In the genomic region with DNA sequence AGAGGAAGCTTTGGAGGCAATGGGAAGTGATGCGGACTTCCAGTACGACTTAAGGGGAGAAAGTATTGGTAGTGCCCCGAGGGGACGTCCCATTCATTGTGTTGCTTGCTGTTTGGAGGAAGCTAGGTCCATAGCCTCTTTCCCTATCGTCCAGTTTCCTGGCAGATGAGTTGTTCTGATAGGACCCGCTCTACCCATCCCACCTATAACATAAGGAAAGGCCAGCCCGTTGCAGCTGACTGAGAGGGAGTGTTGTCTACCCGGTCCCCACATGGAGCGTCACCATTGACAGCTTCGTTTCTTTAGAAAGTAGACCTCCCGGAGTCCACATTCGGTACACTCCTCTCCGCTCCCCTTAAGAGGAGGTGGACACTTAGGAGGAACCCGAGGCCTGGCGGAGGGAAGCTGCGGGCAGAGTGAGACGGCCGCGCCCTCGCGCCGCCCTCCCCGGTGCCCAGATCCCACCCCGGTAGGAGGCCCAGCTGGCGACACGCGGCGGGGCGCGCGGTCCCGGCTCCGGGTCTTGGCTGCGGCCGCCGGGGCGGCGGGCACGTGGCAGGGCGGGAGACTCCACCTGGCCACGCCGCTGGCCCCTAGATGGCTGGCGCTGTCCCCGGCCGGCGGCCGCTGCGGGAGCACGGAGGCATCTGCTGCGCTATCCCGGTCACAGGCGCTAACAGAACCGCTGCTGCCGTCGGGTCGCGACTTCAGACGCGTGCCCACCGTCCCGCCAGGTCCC, we compare ENCODE assay signal across 8 mouse cellular contexts.
DNase-seq lines count a peak whose midpoint lies in the region; ATAC-seq and TF ChIP-seq lines count a peak whose summit lies in the region.

No protein-coding gene starts in this region.

- 0 out of 2 replicates have a peak, but pooled peaks cover 10% of the 10 kb centered on the region for H3K4me1 ChIP-seq in hindbrain, postnatal 0 days (ENCODE audit: insufficient read depth, low read length)
- H3K4me1 ChIP-seq in liver, adult 2 months (ENCODE audit: control insufficient read depth, insufficient read depth, low read length) = peaks cover 11% of the 10 kb centered on the region
- peaks cover 14% of the 10 kb centered on the region for H3K4me1 ChIP-seq in midbrain, embryonic 16.5 days (ENCODE audit: control insufficient read depth, insufficient read depth, low read length)
- no peaks in the 10 kb centered on the region for H3K4me1 ChIP-seq in stomach, embryonic 15.5 days

- H3K27ac ChIP-seq in hindbrain, postnatal 0 days = no peak overlapping the region
- H3K27ac ChIP-seq in liver, adult 2 months (replicated peaks; ENCODE audit: insufficient read depth, low read depth, low read length) = peak overlapping the region; percentile 60
- H3K27ac ChIP-seq in midbrain, embryonic 16.5 days (ENCODE audit: low read length) = no peak overlapping the region
- peak overlapping the region; percentile 64; the same call in 1 of the 2 replicates for H3K27ac ChIP-seq in stomach, embryonic 15.5 days

- under 1% methylated on average over 42 of the region's 61 CpGs for WGBS in hindbrain, postnatal 0 days
- whole genome bisulfite sequencing in liver, adult 2 months = 2% methylated on average over 61 of the region's 61 CpGs
- WGBS in midbrain, embryonic 16.5 days = 1% methylated on average over 33 of the region's 61 CpGs
- WGBS in stomach, embryonic 15.5 days = 1% methylated on average over 61 of the region's 61 CpGs

- peak overlapping the region; percentile 96 for H3K4me2 ChIP-seq in hindbrain, postnatal 0 days (ENCODE audit: low read depth, low read length)
- H3K4me2 ChIP-seq in midbrain, embryonic 16.5 days (ENCODE audit: low read length) = peak overlapping the region; percentile 88
- H3K4me2 ChIP-seq in stomach, embryonic 15.5 days = peak overlapping the region; percentile 82

- peak; percentile 73 for ATAC-seq in hindbrain, postnatal 0 days
- ATAC-seq in midbrain, embryonic 16.5 days = peak; percentile 80
- peak; percentile 81 for ATAC-seq in stomach, embryonic 15.5 days (ENCODE audit: insufficient read depth, low FRiP score, low read depth)

- H3K27me3 ChIP-seq in hindbrain, postnatal 0 days (ENCODE audit: insufficient read depth, low read length) = no peaks in the 10 kb centered on the region
- no peaks in the 10 kb centered on the region for H3K27me3 ChIP-seq in liver, adult 2 months (ENCODE audit: control insufficient read depth, insufficient read depth, low read length)
- peaks cover 16% of the 10 kb centered on the region for H3K27me3 ChIP-seq in midbrain, embryonic 16.5 days (ENCODE audit: control insufficient read depth, insufficient read depth, low read depth, low read length)
- no peaks in the 10 kb centered on the region for H3K27me3 ChIP-seq in stomach, embryonic 15.5 days (replicated peaks)

- H3K9me3 ChIP-seq in hindbrain, postnatal 0 days (ENCODE audit: low read length) = no peaks in the 10 kb centered on the region
- 0 out of 2 replicates have a peak, but pooled peaks cover 3% of the 10 kb centered on the region for H3K9me3 ChIP-seq in midbrain, embryonic 16.5 days (replicated peaks; ENCODE audit: control insufficient read depth, low read length, poor library complexity, severe bottlenecking)
- H3K9me3 ChIP-seq in stomach, embryonic 15.5 days = no peaks in the 10 kb centered on the region

- intact Hi-C loops in gastrocnemius, postnatal 14 days (cut with DNase I; ENCODE audit: low total_unique reads) = no loop called here

- H3K4me3 ChIP-seq in hindbrain, postnatal 0 days (ENCODE audit: low read length) = peak overlapping the region; percentile 92
- peak overlapping the region; percentile 65 for H3K4me3 ChIP-seq in liver, adult 2 months (ENCODE audit: insufficient read depth, low read depth, low read length)
- peak overlapping the region; percentile 96 for H3K4me3 ChIP-seq in midbrain, embryonic 16.5 days (ENCODE audit: low read depth, low read length)
- peak overlapping the region; percentile 98 for H3K4me3 ChIP-seq in stomach, embryonic 15.5 days (replicated peaks)

- TF ChIP-seq POLR2A in liver, adult 2 months (IDR thresholded peaks at IDR 0.05; ENCODE audit: extremely low read depth, insufficient read depth, low read length) = 0 out of 2 replicates have a peak, but pooled peaks have one; percentile 16

- H3K36me3 ChIP-seq in hindbrain, postnatal 0 days (ENCODE audit: insufficient read depth, low read length) = no peaks in the 10 kb centered on the region
- no peaks in the 10 kb centered on the region for H3K36me3 ChIP-seq in liver, adult 2 months (ENCODE audit: control insufficient read depth, insufficient read depth, low read length)
- no peaks in the 10 kb centered on the region for H3K36me3 ChIP-seq in midbrain, embryonic 16.5 days (ENCODE audit: control insufficient read depth, insufficient read depth, low read length)
- no peaks in the 10 kb centered on the region for H3K36me3 ChIP-seq in stomach, embryonic 15.5 days

- peaks cover 10% of the 10 kb centered on the region; the same call in 1 of the 2 replicates for H3K79me2 ChIP-seq in liver, adult 2 months (ENCODE audit: control insufficient read depth, insufficient read depth, low read length)

- peak overlapping the region; percentile 17; the same call in 1 of the 2 replicates for H3K9ac ChIP-seq in hindbrain, postnatal 0 days (replicated peaks; ENCODE audit: low read length)
- H3K9ac ChIP-seq in liver, adult 2 months (ENCODE audit: low read depth, low read length) = peak overlapping the region; percentile 61
- H3K9ac ChIP-seq in midbrain, embryonic 16.5 days (ENCODE audit: low read depth, low read length) = peak overlapping the region; percentile 87
- H3K9ac ChIP-seq in stomach, embryonic 15.5 days = peak overlapping the region; percentile 20; the same call in 1 of the 2 replicates

- peak; percentile 47 to 49 for DNase-seq in layer of hippocampus, adult 8-10 months (ENCODE audit: low spot score in 2 of 2)
- DNase-seq in layer of hippocampus, adult 11-12 months (ENCODE audit: low spot score) = no peak
- DNase-seq in cerebellum, adult 9-10 months = peak; percentile 78
- peak; percentile 79 for DNase-seq in gastrocnemius, postnatal 14 days
- no peak for DNase-seq in hindbrain, postnatal 0 days (ENCODE audit: low spot score)
- DNase-seq in liver, adult 2 months (ENCODE audit: extremely low read depth, low read depth, low spot score) = peak; percentile 52

- no peak for TF ChIP-seq CTCF in hindbrain, postnatal 0 days (IDR thresholded peaks at IDR 0.05; ENCODE audit: low read depth)
- TF ChIP-seq CTCF in liver, adult 2 months (IDR thresholded peaks at IDR 0.05; ENCODE audit: low read depth, low read length) = no peak

Comparison
In these comparisons a context has a peak if more than half of its experiments do, and no peak if none do; other contexts are left out.
1. DNase-seq: peak in layer of hippocampus, adult 8-10 months (2 of 2), cerebellum, adult 9-10 months (single experiment), gastrocnemius, postnatal 14 days (single experiment) and liver, adult 2 months (single experiment); none in layer of hippocampus, adult 11-12 months (single experiment) and hindbrain, postnatal 0 days (single experiment).
2. H3K27ac ChIP-seq: peak in liver, adult 2 months (single experiment) and stomach, embryonic 15.5 days (single experiment); none in hindbrain, postnatal 0 days (single experiment) and midbrain, embryonic 16.5 days (single experiment).
3. H3K9ac ChIP-seq: peak in every context shown above with its lines; median percentile 87 in midbrain, embryonic 16.5 days; 61 in liver, adult 2 months; 20 in stomach, embryonic 15.5 days; 17 in hindbrain, postnatal 0 days.
4. Peak in every context shown above with its lines, with median percentiles within 50 percentile points of each other: ATAC-seq, H3K4me2 ChIP-seq and H3K4me3 ChIP-seq.